Mouse (Mus musculus): Measurements from ENCODE around the gene Gm49403. TPM values are rescaled to one million over a fixed set of nuclear protein-coding genes. Genes with fewer than 3 reads are reported as not detected.
A peak's percentile ranks its signal among the peaks of the same experiment; 100 is the strongest.
"Not testable (repeated sequence)": the region's sequence is repeated elsewhere in the genome, so short reads cannot be mapped to it uniquely, and the experiment has no call there.

Gene Gm49403
- not detected in 2 replicates for polyA plus RNA-seq (2011; ENCODE audit: insufficient read length, low read depth, missing spikeins)

- H3K27ac ChIP-seq (ENCODE audit: insufficient read depth, low read length), result no peak within 1 kb of the TSS
- no peak for TF ChIP-seq CTCF (IDR thresholded peaks at IDR 0.05; ENCODE audit: borderline replicate concordance, insufficient read depth, low read length)
- TF ChIP-seq POLR2A (IDR thresholded peaks at IDR 0.05; ENCODE audit: low read depth, low read length), result no peak
- H3K4me3 ChIP-seq (ENCODE audit: insufficient read depth, low read length), result no peak within 1 kb of the TSS
- no peaks in the 10 kb centered on the region for H3K4me1 ChIP-seq (ENCODE audit: control insufficient read depth, insufficient read depth, low read length)
Observed at GRCm38 (mm10) chr19:8883616-8884015, at the start of gene Gm49403, which contains the start of gene Lbhd1. TSS of gene Gm49403 (plus strand) at chr19:8883930. TSS of gene Lbhd1 (plus strand) at chr19:8883732.

GRCm38 (mm10) chr19:8836327-8836726 lies 47.4 kb upstream of the Gm49403 start:
- not testable (repeated sequence) for H3K27ac ChIP-seq (ENCODE audit: insufficient read depth, low read length); H3K4me3 ChIP-seq (ENCODE audit: insufficient read depth, low read length)

GRCm38 (mm10) chr19:8837251-8837791 lies 46.4 kb upstream of the Gm49403 start, which contains the start of gene Bscl2:
TSS of gene Bscl2 (plus strand) at chr19:8837467.
- no peak for TF ChIP-seq CTCF (IDR thresholded peaks at IDR 0.05; ENCODE audit: borderline replicate concordance, insufficient read depth, low read length)
- TF ChIP-seq POLR2A (IDR thresholded peaks at IDR 0.05; ENCODE audit: low read depth, low read length), result peak; percentile 57
- Histone ChIP-seq H3K27ac (ENCODE audit: insufficient read depth, low read length) (peak within 1 kb of the TSS; percentile 52), H3K4me1 (ENCODE audit: control insufficient read depth, insufficient read depth, low read length) (no peaks in the 10 kb centered on the region), H3K4me3 (ENCODE audit: insufficient read depth, low read length) (peak within 1 kb of the TSS; percentile 30)

More at GRCm38 (mm10) chr19:8836327-8836726, 47.4 kb upstream of the Gm49403 start:
- not testable (repeated sequence) for H3K4me1 ChIP-seq (ENCODE audit: control insufficient read depth, insufficient read depth, low read length)

- Histone ChIP-seq H3K27ac (ENCODE audit: insufficient read depth, low read length) (peak overlapping the region; percentile 52; the same call in 1 of the 2 replicates), H3K4me1 (ENCODE audit: control insufficient read depth, insufficient read depth, low read length) (no peaks in the 10 kb centered on the region), H3K4me3 (ENCODE audit: insufficient read depth, low read length) (peak overlapping the region; percentile 30; the same call in 1 of the 2 replicates)
- TF ChIP-seq CTCF (IDR thresholded peaks at IDR 0.05; ENCODE audit: borderline replicate concordance, insufficient read depth, low read length) (no peak), POLR2A (IDR thresholded peaks at IDR 0.05; ENCODE audit: low read depth, low read length) (no peak)
Observed at GRCm38 (mm10) chr19:8838041-8838730, 45.5 kb upstream of the Gm49403 start.

GRCm38 (mm10) chr19:8839103-8839907 lies 44.4 kb upstream of the Gm49403 start, which contains the start of gene Gng3:
TSS of gene Gng3 (minus strand) at chr19:8839194.
- TF ChIP-seq CTCF (IDR thresholded peaks at IDR 0.05; ENCODE audit: borderline replicate concordance, insufficient read depth, low read length) (no peak), POLR2A (IDR thresholded peaks at IDR 0.05; ENCODE audit: low read depth, low read length) (no peak)
- no peak within 1 kb of the TSS for H3K4me3 ChIP-seq (ENCODE audit: insufficient read depth, low read length)
- no peak within 1 kb of the TSS for H3K27ac ChIP-seq (ENCODE audit: insufficient read depth, low read length)
- H3K4me1 ChIP-seq (ENCODE audit: control insufficient read depth, insufficient read depth, low read length), result no peaks in the 10 kb centered on the region

- Histone ChIP-seq H3K4me3 (ENCODE audit: insufficient read depth, low read length) (peak overlapping the region; percentile 30), H3K27ac (ENCODE audit: insufficient read depth, low read length) (no peak overlapping the region), H3K4me1 (ENCODE audit: control insufficient read depth, insufficient read depth, low read length) (no peaks in the 10 kb centered on the region)
- TF ChIP-seq POLR2A (IDR thresholded peaks at IDR 0.05; ENCODE audit: low read depth, low read length) (peak; percentile 85), CTCF (IDR thresholded peaks at IDR 0.05; ENCODE audit: borderline replicate concordance, insufficient read depth, low read length) (no peak)
Observed at GRCm38 (mm10) chr19:8839908-8840791, 43.6 kb upstream of the Gm49403 start.

- no peak for TF ChIP-seq POLR2A (IDR thresholded peaks at IDR 0.05; ENCODE audit: low read depth, low read length)
- no peak for TF ChIP-seq CTCF (IDR thresholded peaks at IDR 0.05; ENCODE audit: borderline replicate concordance, insufficient read depth, low read length)
- Histone ChIP-seq H3K27ac (ENCODE audit: insufficient read depth, low read length) (no peak overlapping the region), H3K4me3 (ENCODE audit: insufficient read depth, low read length) (peak overlapping the region; percentile 30; the same call in 1 of the 2 replicates), H3K4me1 (ENCODE audit: control insufficient read depth, insufficient read depth, low read length) (no peaks in the 10 kb centered on the region)
Observed at GRCm38 (mm10) chr19:8841012-8841411, 42.7 kb upstream of the Gm49403 start.

GRCm38 (mm10) chr19:8842961-8843360 lies 40.8 kb upstream of the Gm49403 start:
- H3K4me3 ChIP-seq (ENCODE audit: insufficient read depth, low read length), result no peak overlapping the region
- TF ChIP-seq CTCF (IDR thresholded peaks at IDR 0.05; ENCODE audit: borderline replicate concordance, insufficient read depth, low read length) (no peak), POLR2A (IDR thresholded peaks at IDR 0.05; ENCODE audit: low read depth, low read length) (no peak)
- H3K4me1 ChIP-seq (ENCODE audit: control insufficient read depth, insufficient read depth, low read length), result no peaks in the 10 kb centered on the region
- H3K27ac ChIP-seq (ENCODE audit: insufficient read depth, low read length), result no peak overlapping the region
